Mouse (Mus musculus): ENCODE data around the gene Crocc.

GRCm38 (mm10) chr4:140995811-140996210 is 64.5 kb downstream of the Crocc start:
- TF ChIP-seq CTCF (IDR thresholded peaks at IDR 0.05; ENCODE audit: borderline replicate concordance, insufficient read depth, low read depth, low read length) (no peak), POLR2A (IDR thresholded peaks at IDR 0.05; ENCODE audit: borderline replicate concordance, insufficient read depth, low read length) (no peak)

Data from cerebellum, adult 2 months (tissue).